Mouse (Mus musculus) heart, embryonic 10.5 days (tissue): ENCODE measurements around the gene Gng7. TPM values are rescaled to one million over a fixed set of nuclear protein-coding genes. Genes with fewer than 3 reads are reported as not detected.

Experiments used
- DNase-seq: peaks from one replicate; pipeline ENCODE4 v3.0.0-alpha.2; 2017; ENCODE audit warnings: low spot score
- H3K27ac ChIP-seq: fragments of 300-500 bp; sonication (generic); 2 replicates; pipeline ENCODE4 v1.5.1; 2016; ENCODE audit warnings: mild to moderate bottlenecking
- H3K27me3 ChIP-seq: fragments of 300-500 bp; sonication (generic); 2 replicates; pipeline ENCODE4 v1.6.1; 2016; ENCODE audit warnings: mild to moderate bottlenecking; ENCODE audit not compliant: poor library complexity, insufficient read depth, severe bottlenecking
- H3K36me3 ChIP-seq: fragments of 300-500 bp; sonication (generic); 2 replicates; pipeline ENCODE4 v1.6.1; 2016; ENCODE audit warnings: mild to moderate bottlenecking, moderate library complexity
- H3K4me1 ChIP-seq: fragments of 300-500 bp; sonication (generic); 2 replicates; pipeline ENCODE4 v1.6.1; 2016; ENCODE audit warnings: mild to moderate bottlenecking
- H3K4me3 ChIP-seq: fragments of 300-500 bp; sonication (generic); 2 replicates; pipeline ENCODE4 v1.5.1; 2016; ENCODE audit warnings: mild to moderate bottlenecking, moderate library complexity
- H3K9me3 ChIP-seq: fragments of 300-500 bp; sonication (generic); 2 replicates; pipeline ENCODE4 v1.6.1; 2016; ENCODE audit warnings: mild to moderate bottlenecking, moderate library complexity
- WGBS: fragments of 180-500 bp; shearing (Covaris S2); methylation state at CpG from one replicate; pipeline ENCODE4 v1.1.7; 2016; 5-methylcytosine and 5-hydroxymethylcytosine counted together
- polyA plus RNA-seq: library from polyadenylated mRNA; unstranded; fragments of >200 nt; fragmentation: Nextera tagmentation; extraction: Ambion mirVana; gene quantifications from 2 replicates; pipeline ENCODE4 v1.2.1, GENCODE M21; 2016

Gene Gng7
- polyA plus RNA-seq, 1 experiment from 2014 or later, result 2.1 TPM

GRCm38 (mm10) chr10:80932206-80932605 lies 82.5 kb downstream of the Gng7 start:
- H3K9me3 ChIP-seq, result no peaks in the 10 kb centered on the region
- WGBS, result under 1% methylated on average over 20 of the region's 20 CpGs
- DNase-seq, result no peak

GRCm38 (mm10) chr10:80931695-80932094 lies 83.0 kb downstream of the Gng7 start:
- Histone ChIP-seq H3K4me1 (peaks cover 81% of the 10 kb centered on the region), H3K9me3 (no peaks in the 10 kb centered on the region), H3K4me3 (peak overlapping the region; percentile 74), H3K27ac (peak overlapping the region; percentile 84), H3K27me3 (peaks cover 61% of the 10 kb centered on the region), H3K36me3 (no peaks in the 10 kb centered on the region)
- 3% methylated on average over 26 of the region's 26 CpGs for WGBS
- no peak for DNase-seq

More at GRCm38 (mm10) chr10:80932206-80932605, 82.5 kb downstream of the Gng7 start:
- Histone ChIP-seq H3K36me3 (no peaks in the 10 kb centered on the region), H3K27me3 (peaks cover 66% of the 10 kb centered on the region), H3K4me3 (peak overlapping the region; percentile 74), H3K27ac (peak overlapping the region; percentile 84), H3K4me1 (peaks cover 82% of the 10 kb centered on the region)

GRCm38 (mm10) chr10:80931153-80931671 lies 83.5 kb downstream of the Gng7 start:
- whole genome bisulfite sequencing, result 4% methylated on average over 13 of the region's 14 CpGs
- no peaks in the 10 kb centered on the region for H3K36me3 ChIP-seq
- H3K9me3 ChIP-seq, result no peaks in the 10 kb centered on the region
- H3K4me1 ChIP-seq, result peaks cover 76% of the 10 kb centered on the region
- peaks cover 56% of the 10 kb centered on the region for H3K27me3 ChIP-seq
- DNase-seq, result no peak
- peak overlapping the region; percentile 74 for H3K4me3 ChIP-seq
- H3K27ac ChIP-seq, result peak overlapping the region; percentile 84

- DNase-seq, result no peak
- Histone ChIP-seq H3K27ac (peak overlapping the region; percentile 84), H3K36me3 (no peaks in the 10 kb centered on the region), H3K4me1 (peaks cover 69% of the 10 kb centered on the region), H3K9me3 (no peaks in the 10 kb centered on the region), H3K4me3 (peak overlapping the region; percentile 74), H3K27me3 (peaks cover 50% of the 10 kb centered on the region)
- 1% methylated on average over 45 of the region's 45 CpGs for WGBS
Measured at GRCm38 (mm10) chr10:80930361-80931152, 84.2 kb downstream of the Gng7 start.

GRCm38 (mm10) chr10:80929299-80930226 lies 85.2 kb downstream of the Gng7 start, which contains the start of gene Gadd45b:
Gadd45b (plus strand) TSS chr10:80930073.
- Histone ChIP-seq H3K9me3 (no peaks in the 10 kb centered on the region), H3K4me3 (peak within 1 kb of the TSS; percentile 74), H3K27me3 (peaks cover 42% of the 10 kb centered on the region), H3K36me3 (no peaks in the 10 kb centered on the region), H3K27ac (peak within 1 kb of the TSS; percentile 92), H3K4me1 (peaks cover 62% of the 10 kb centered on the region)
- under 1% methylated on average over 56 of the region's 56 CpGs for WGBS
- peak; percentile 99 for DNase-seq

- under 1% methylated on average over 48 of the region's 48 CpGs for WGBS
- H3K27ac ChIP-seq, result peak overlapping the region; percentile 92
- H3K4me1 ChIP-seq, result peaks cover 55% of the 10 kb centered on the region
- peak overlapping the region; percentile 74 for H3K4me3 ChIP-seq
- no peaks in the 10 kb centered on the region for H3K36me3 ChIP-seq
- H3K27me3 ChIP-seq, result peaks cover 34% of the 10 kb centered on the region
- H3K9me3 ChIP-seq, result no peaks in the 10 kb centered on the region
- DNase-seq, result peak; percentile 95
Measured at GRCm38 (mm10) chr10:80928586-80929298, 86.0 kb downstream of the Gng7 start.

- Histone ChIP-seq H3K27ac (no peak overlapping the region), H3K36me3 (no peaks in the 10 kb centered on the region), H3K27me3 (peaks cover 2% of the 10 kb centered on the region; the same call in 1 of the 2 replicates), H3K4me3 (no peak overlapping the region), H3K4me1 (peaks cover 34% of the 10 kb centered on the region), H3K9me3 (no peaks in the 10 kb centered on the region)
- DNase-seq, result no peak
- 41% methylated on average over 3 of the region's 3 CpGs for WGBS
Measured at GRCm38 (mm10) chr10:80925472-80925871, 89.3 kb downstream of the Gng7 start.

- peak overlapping the region; percentile 55 for H3K4me3 ChIP-seq
- no peaks in the 10 kb centered on the region for H3K27me3 ChIP-seq
- peak overlapping the region; percentile 81 for H3K27ac ChIP-seq
- 4% methylated on average over 16 of the region's 16 CpGs for WGBS
- DNase-seq, result no peak
- no peaks in the 10 kb centered on the region for H3K9me3 ChIP-seq
- H3K4me1 ChIP-seq, result peaks cover 26% of the 10 kb centered on the region
- H3K36me3 ChIP-seq, result no peaks in the 10 kb centered on the region
Measured at GRCm38 (mm10) chr10:80921923-80922322, 92.8 kb downstream of the Gng7 start.

- Histone ChIP-seq H3K9me3 (no peaks in the 10 kb centered on the region), H3K27ac (peak within 1 kb of the TSS; percentile 93), H3K27me3 (no peaks in the 10 kb centered on the region), H3K4me3 (peak within 1 kb of the TSS; percentile 97), H3K36me3 (peaks cover 30% of the 10 kb centered on the region), H3K4me1 (peaks cover 52% of the 10 kb centered on the region)
- DNase-seq, result peak; percentile 87
- WGBS, result under 1% methylated on average over 61 of the region's 61 CpGs
Measured at GRCm38 (mm10) chr10:80917779-80918434, 96.8 kb downstream of the Gng7 start, which contains the start of gene Lmnb2. Lmnb2 (minus strand) TSS chr10:80918245.

- 2% methylated on average over 15 of the region's 15 CpGs for WGBS
- Histone ChIP-seq H3K27ac (peak overlapping the region; percentile 93), H3K9me3 (no peaks in the 10 kb centered on the region), H3K4me1 (peaks cover 54% of the 10 kb centered on the region), H3K4me3 (peak overlapping the region; percentile 97), H3K36me3 (peaks cover 35% of the 10 kb centered on the region), H3K27me3 (no peaks in the 10 kb centered on the region)
- no peak for DNase-seq
Measured at GRCm38 (mm10) chr10:80917336-80917778, 97.4 kb downstream of the Gng7 start.

GRCm38 (mm10) chr10:80915736-80916135 lies 99.0 kb downstream of the Gng7 start:
- Histone ChIP-seq H3K36me3 (peaks cover 50% of the 10 kb centered on the region), H3K27me3 (no peaks in the 10 kb centered on the region), H3K4me3 (no peak overlapping the region), H3K9me3 (no peaks in the 10 kb centered on the region), H3K4me1 (peaks cover 44% of the 10 kb centered on the region), H3K27ac (no peak overlapping the region)
- WGBS, result 80% methylated on average over 4 of the region's 4 CpGs
- no peak for DNase-seq
